Mouse (Mus musculus): ENCODE measurements around the gene Utp4.

The Utp4 gene

DNA sequence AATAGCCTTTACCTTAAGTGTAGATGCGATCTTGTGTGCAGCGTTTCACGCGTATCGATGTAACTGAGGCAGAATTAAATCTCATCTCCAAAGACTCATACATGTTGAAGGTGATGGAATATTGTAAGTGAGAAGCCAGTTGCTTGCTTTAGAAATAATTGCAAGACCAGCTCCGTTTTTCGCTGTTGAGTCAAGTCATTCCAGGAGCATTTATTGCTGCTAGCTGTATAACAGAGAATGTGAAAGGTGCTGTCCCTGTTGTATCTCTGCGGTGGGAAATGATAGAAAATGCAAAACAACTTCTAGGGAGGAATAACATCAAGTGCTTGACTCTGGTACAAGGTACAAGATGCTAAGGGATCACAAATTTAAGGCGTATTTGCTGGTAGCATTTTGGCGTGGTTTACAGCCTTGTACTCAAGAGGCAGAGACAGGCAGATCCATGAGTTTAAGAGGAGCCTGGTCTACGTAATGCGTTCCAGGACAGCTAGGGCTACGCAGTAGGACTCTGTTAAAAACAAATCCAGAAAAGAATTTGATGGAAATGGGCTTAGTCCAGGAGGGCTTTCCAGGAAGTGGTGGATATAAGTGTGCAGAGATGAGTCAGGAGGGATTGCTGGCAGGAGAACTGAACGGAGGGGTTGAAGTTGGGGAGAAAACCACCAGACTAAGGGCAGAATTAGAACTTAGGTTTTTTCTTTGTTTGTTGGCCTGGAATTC is 43.8 kb downstream of the Utp4 start:
- no peak for DNase-seq (ENCODE audit: low spot score in 2 of 2)

DNA sequence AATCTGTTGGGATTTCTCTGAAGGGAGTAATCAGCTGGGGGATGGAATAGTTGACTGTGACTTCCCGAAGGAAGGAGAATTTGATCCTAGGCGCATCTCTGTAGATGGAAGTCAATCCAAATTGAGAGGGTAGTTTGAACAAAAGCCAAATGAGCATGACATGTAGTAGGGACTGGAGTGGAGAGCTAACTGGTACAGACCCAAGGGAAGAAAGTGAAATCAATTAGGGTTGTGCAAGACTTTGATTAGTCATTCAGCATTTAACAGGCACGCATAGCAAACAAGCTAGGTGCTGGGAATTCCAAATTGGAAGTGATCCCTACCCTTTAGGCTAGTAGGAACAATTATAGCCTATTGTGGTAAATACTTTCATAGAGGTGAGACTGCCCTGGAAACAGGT is 48.4 kb downstream of the Utp4 start:
- DNase-seq (ENCODE audit: low spot score in 2 of 2): no peak

DNA sequence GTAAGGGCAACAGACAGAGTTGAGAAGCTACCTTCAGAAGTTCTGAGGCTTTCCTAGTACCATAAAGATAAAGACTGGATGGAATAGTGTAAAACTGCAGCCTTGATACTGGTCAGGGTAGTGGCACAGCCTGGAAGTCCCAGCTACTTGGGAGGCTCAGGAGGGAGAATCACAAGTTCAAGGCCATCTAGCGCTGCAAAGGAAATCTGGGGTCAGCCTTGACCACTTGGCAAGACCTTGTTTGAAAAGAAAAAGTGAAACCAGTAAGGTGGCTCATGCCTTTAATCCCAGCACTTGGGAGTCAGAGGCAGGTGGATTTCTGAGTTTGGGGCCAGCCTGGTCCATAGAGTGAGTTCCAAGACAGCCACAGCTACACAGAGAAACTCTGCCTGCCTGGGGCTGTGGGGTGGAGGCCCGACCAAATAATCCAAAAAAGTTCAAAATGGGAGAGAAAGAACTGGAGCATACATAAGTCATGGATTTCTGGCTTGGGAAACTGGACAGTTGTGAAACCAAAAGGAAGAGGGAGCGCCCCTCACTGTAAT is 50.5 kb downstream of the Utp4 start:
- DNase-seq (ENCODE audit: low spot score in 2 of 2): no peak

DNA sequence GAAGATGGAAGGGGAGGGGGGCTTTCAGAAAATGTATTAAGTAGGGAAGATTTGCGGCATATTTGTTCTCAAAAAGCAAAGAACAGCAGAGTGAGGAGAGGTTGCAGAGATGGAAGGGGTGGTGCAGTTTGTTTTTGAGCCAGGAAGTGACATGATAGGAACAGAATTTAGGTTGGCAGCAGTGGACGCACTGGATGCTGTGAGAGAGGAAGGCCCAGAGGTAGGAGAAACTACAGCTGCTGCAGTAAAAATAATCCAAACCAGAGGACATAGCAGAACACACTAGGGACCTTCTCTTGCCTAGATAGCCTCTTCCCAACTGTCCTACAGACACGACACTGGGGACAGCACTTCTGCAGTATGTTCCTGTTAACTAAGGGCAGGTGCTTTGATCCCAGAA is 51.3 kb downstream of the Utp4 start:
- no peak for DNase-seq (ENCODE audit: low spot score in 2 of 2)

DNA sequence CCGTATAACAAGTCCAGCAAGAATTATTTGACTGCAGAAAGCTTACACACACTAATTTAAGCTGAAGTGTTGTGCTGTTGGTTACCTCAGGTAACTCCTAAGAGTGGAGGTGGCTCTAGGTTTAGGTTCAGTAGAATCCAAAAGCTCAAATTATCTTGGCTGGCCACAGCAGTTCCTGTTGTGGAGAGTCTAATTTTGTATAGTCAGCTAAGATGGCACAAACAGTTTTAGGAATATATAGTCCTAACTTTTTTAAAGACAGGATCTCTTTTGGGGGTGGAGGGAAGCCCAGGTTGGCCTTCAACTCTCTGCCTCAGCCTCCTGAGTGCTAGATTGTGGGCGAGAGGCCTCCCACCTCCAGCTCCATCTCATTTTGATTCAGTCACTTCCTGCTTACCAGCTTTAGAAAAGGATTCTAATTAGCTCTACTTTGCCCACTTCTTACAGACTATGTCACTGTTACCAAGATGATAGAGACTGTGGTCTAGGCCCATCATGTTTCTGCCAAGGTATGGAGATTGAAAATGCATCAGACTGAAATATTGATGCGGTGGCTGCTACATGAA is 55.3 kb downstream of the Utp4 start:
- DNase-seq (ENCODE audit: low spot score in 2 of 2): no peak

DNA sequence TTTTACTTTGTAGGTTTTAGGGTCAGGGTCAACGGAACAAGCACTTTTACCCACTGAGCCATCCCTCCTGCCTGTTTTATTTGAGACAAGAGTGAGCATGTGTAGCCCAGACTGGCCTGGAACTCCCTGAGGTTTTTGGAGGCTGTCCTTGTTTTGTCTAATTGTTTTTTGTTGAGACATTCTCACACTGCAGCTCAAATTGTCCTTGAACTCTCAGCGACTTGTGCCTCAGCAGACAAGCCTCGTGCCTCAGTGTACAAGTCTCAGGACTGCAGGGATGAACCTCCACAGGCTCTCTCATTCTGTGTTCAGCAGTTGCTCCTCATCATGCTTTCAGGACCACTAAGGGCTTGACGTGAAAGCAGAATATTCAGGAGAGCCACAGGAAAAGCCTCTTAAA is 58.3 kb downstream of the Utp4 start:
- DNase-seq (ENCODE audit: low spot score in 2 of 2): no peak

DNA sequence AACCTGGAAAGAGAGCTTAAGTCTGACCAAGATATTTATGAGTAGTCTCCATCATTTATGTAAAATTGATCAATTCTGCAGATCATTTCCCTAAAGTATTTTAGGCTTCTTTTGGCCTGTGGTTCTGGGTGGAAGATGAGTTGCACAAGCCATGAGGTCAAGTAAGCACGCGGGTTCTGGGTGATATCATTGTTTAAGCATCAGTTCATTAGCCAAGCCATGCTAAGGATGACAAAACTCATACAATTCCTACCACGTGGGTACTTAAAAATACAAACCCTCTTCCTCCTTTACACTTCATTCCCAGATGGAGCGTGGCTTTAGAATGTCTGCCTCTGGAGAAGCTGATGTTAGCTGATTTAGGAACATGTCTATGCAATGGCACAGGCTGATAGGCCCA is 60.1 kb downstream of the Utp4 start:
- no peak for DNase-seq (ENCODE audit: low spot score in 2 of 2)

DNA sequence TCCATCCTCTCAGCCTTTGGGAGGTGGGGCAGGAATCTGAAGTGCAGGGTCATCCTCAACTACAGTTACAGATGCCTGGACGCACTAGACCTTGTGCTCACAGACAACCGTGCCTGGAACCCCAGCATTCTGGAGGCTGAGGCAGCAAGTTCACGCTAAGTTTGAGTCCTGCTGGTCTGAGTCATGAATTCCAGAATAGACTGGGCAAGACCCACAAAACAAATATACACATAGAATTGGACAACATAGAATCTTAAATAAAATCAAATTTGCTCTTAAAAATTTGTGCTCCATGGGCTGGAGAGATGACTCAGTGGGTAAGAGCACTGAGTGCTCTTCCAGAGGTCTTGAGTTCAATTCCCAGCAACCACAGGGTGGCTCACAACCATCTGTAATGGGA is 63.6 kb downstream of the Utp4 start:
- DNase-seq (ENCODE audit: low spot score in 2 of 2): no peak

DNA sequence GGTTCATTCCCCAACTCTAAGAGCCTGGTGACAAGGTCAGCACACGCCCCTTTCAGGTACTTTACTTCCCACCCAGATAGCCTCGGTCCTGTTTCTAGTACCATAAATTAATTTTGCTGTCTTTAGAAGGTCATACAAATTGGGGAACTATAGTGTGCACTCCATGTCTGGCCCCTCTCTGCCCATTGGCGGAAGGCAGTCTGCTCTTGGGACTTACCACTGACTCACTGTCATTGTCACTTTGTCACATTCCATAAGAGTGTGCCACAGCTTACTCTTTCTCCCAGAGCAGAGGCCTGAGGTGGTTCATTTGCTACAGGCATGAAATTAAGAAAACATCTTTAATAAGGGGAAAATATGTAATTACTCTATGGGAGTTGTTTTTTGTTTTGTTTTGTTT is 64.8 kb downstream of the Utp4 start:
- no peak for DNase-seq (ENCODE audit: low spot score in 2 of 2)

DNA sequence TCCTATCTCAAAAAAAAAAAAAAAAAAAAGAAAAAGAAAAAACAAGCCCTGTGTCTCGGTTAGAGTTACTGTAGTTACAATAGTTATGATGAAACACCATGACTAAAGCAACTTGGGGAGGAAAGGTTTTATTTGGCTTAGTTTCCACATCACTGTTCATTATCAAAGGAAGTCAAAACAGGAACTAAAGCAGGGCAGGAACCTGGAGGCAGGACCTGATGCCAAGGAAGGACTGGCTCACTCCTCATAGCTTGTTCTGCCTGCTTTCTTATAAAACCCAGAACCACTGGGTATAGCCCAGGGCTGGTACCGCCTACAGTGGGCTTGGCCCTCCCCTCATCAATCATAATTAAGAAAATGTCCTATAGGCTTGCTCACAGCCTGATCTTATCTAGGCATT is 66.2 kb downstream of the Utp4 start:
- no peak for DNase-seq (ENCODE audit: low spot score in 2 of 2)

DNA sequence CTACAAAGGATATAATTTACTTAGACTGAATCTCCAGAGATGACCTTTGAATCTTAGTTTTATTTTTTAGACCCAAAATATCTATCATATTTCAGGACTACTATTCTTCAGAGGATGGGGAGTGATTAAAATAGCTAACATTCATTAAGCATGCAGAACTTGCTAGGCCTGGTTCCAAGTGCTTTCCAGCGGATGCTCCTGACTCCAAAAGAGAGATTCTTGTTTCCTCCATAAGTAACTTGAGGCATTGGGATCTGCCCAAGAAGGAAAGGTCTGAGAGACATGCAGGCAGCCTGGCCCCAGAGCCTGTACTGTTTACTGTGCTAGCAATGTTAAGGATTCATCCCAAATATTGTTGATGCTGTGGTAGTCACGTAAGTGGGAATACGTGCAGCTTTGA is 68.9 kb downstream of the Utp4 start:
- no peak for DNase-seq (ENCODE audit: low spot score in 2 of 2)

DNA sequence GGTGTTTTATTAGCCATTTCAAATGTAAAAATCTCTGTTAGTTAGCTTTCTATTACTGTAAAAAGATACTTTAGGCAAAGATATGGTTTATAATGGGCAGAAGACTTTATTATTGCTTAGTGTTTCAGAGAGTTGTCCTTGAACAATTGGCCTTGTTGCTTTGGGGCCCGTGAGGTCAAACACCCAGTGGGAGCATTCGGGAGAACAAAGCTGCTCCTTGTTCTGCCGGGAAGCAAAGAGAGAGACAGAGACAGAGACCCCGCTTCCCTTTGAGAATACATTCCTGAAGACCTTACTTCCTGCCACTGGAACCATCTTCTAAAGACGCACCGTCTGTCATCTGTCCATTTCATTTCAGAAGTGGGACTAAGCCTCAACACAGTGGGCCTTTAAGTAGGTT is 69.9 kb downstream of the Utp4 start:
- no peak for DNase-seq (ENCODE audit: low spot score in 2 of 2)

DNA sequence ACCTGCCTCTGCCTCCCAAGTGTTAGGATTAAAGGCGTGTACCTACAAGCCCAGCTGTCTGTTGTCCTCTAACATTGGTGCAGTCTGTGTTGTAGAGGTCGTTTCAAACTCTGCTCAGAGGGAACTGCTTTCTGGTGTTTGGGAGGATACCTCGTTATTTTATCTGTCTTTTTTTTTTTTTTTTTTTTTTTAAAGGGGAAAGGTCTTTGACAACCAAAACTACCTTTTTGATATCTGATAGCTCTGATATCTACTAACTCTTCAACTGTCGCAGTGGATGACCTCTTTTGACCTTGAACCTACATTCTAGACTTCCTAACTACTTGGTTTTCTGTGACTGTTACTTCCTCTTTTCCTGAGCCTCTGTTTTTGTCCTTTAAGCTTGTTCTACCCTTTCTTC is 71.1 kb downstream of the Utp4 start:
- DNase-seq (ENCODE audit: low spot score in 2 of 2): no peak

DNA sequence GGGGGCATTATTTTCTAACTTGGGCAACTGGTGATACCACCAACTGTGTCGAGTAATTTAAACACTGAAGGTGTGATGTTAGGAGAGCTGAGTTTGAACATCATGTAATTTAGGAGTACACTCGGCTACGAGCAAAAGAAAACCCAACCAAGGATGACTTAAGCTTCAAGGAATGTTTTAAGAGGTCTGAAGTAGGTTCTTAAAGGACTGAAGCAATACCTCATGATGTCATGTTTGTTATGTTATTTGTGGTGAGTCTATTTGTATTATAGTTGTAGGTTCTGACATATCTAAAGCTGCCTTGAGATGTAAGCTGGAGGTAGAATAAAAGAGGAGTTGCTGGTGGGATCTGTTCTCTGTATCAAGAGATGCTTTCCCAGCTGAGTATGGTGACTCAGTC is 76.5 kb downstream of the Utp4 start:
- DNase-seq (ENCODE audit: low spot score in 2 of 2): no peak

DNA sequence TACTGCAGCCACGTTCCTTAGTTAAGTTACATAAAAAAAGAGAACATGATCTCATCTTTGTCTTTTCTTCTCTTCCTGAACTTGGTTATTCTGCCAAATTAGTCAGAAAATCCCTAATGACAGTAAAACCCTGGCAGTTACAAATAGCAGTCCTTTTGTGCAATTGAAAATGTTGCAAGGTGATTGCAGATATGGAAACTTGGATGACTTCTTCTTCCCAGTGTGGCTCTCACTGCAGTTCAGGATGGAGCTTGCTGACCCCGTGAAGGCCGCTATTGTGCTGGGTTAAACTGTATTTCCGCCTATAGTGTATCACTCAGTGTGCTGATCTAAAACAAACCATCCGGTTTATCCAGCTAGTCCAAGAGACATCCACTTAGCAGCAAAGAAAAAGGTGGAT is 78.5 kb downstream of the Utp4 start:
- no peak for DNase-seq (ENCODE audit: low spot score in 2 of 2)

Measured in frontal cortex, postnatal 14 days (tissue).